Mouse (Mus musculus) spleen, adult 2 months (tissue): ENCODE measurements at regions not wholly inside any gene's neighbourhood (a gene's known extent, or its start where the extent isn't known, plus 50 kb on each side); places are given as distances from the start of the nearest gene placed in this dataset.

Experiments used
- CTCF ChIP-seq: fragments of 200-500 bp; IDR thresholded peaks from 2 replicates; pipeline ENCODE4 v1.5.1; 2011; ENCODE audit warnings: mild to moderate bottlenecking, inconsistent platforms; ENCODE audit not compliant: insufficient read depth, insufficient read length, insufficient replicate concordance; ENCODE audit errors: extremely low read depth
- POLR2A ChIP-seq: fragments of 200-500 bp; IDR thresholded peaks from 2 replicates; pipeline ENCODE4 v1.6.1; 2011; ENCODE audit warnings: low read depth, low read length, inconsistent platforms

GRCm38 (mm10) chr3:60408553-60409282 is 63.9 kb upstream of the Mbnl1 start:
- no peak for TF ChIP-seq CTCF
- TF ChIP-seq POLR2A = no peak
